Mouse (Mus musculus) left cerebral cortex, postnatal 25 days (tissue): ENCODE measurements at regions not wholly inside any gene's neighbourhood (a gene's known extent, or its start where the extent isn't known, plus 50 kb on each side); places are given as distances from the start of the nearest gene placed in this dataset.
"Not testable (repeated sequence)": the region's sequence is repeated elsewhere in the genome, so short reads cannot be mapped to it uniquely, and the experiment has no call there.

ENCODE experiments used
- DNase-seq, 2 experiments: peaks; one replicate each; pipeline ENCODE4 v3.0.0; 2022; ENCODE audit warnings: low spot score in 2 of 2, mixed read lengths in 1 of 2
- intact Hi-C: fragments of 180-260 bp; cut with DNase I; formaldehyde crosslinking; loops from one replicate; pipeline ENCODE4 v1.15.1; 2025

GRCm38 (mm10) chr10:53482919-53483318, 103.2 kb upstream of the Cep85l start:
- peak in 1 of 2 experiments; percentile 28 for DNase-seq
- intact Hi-C loops: no loop called here

- intact Hi-C loops: no loop called here
- no peak for DNase-seq
Measured at GRCm38 (mm10) chr10:53470200-53470599, 90.5 kb upstream of the Cep85l start.

- DNase-seq: no peak
- intact Hi-C loops: no loop called here
Measured at GRCm38 (mm10) chr10:53469611-53470010, 89.9 kb upstream of the Cep85l start.

GRCm38 (mm10) chr10:53468293-53468545, 88.5 kb upstream of the Cep85l start:
- intact Hi-C loops: no loop called here
- no peak for DNase-seq

GRCm38 (mm10) chr10:53467472-53468292, 87.9 kb upstream of the Cep85l start:
- intact Hi-C loops: no loop called here
- DNase-seq: no peak

- no peak for DNase-seq
- intact Hi-C loops: no loop called here
Measured at GRCm38 (mm10) chr10:53466851-53467250, 87.1 kb upstream of the Cep85l start.

GRCm38 (mm10) chr10:53466261-53466660, 86.5 kb upstream of the Cep85l start:
- intact Hi-C loops: no loop called here
- DNase-seq: no peak

- peak in 1 of 2 experiments; percentile 9 for DNase-seq
- intact Hi-C loops: no loop called here
Measured at GRCm38 (mm10) chr10:53464581-53464980, 84.8 kb upstream of the Cep85l start.

- DNase-seq: no peak
- intact Hi-C loops: no loop called here
Measured at GRCm38 (mm10) chr10:53464006-53464405, 84.3 kb upstream of the Cep85l start.

GRCm38 (mm10) chr10:53463471-53463870, 83.7 kb upstream of the Cep85l start:
- intact Hi-C loops: no loop called here
- DNase-seq: no peak

- intact Hi-C loops: no loop called here
- DNase-seq: no peak
Measured at GRCm38 (mm10) chr10:53462449-53463308, 82.9 kb upstream of the Cep85l start.

- DNase-seq: no peak
- intact Hi-C loops: no loop called here
Measured at GRCm38 (mm10) chr10:53461070-53461781, 81.5 kb upstream of the Cep85l start.

- DNase-seq, intact Hi-C loops: not testable (repeated sequence)
Measured at GRCm38 (mm10) chr10:53459706-53460105, 80.0 kb upstream of the Cep85l start.

GRCm38 (mm10) chr10:53456027-53456713, 76.4 kb upstream of the Cep85l start:
- DNase-seq: no peak
- intact Hi-C loops: no loop called here

- intact Hi-C loops: no loop called here
Measured at GRCm38 (mm10) chr10:53444789-53445188, 65.0 kb upstream of the Cep85l start.

GRCm38 (mm10) chr10:53443443-53443842, 63.7 kb upstream of the Cep85l start:
- DNase-seq: no peak
- intact Hi-C loops: no loop called here

More at GRCm38 (mm10) chr10:53444789-53445188, 65.0 kb upstream of the Cep85l start:
- no peak for DNase-seq

GRCm38 (mm10) chr10:53442912-53443311, 63.2 kb upstream of the Cep85l start:
- no peak for DNase-seq
- intact Hi-C loops: no loop called here

GRCm38 (mm10) chr10:53440251-53440650, 60.5 kb upstream of the Cep85l start:
- no peak for DNase-seq
- intact Hi-C loops: no loop called here

- DNase-seq: no peak
- intact Hi-C loops: no loop called here
Measured at GRCm38 (mm10) chr10:53438388-53438787, 58.6 kb upstream of the Cep85l start.

- no peak for DNase-seq
- intact Hi-C loops: loop anchor here (2.0 kb wide), 1 partner anchor 65 kb away; no protein-coding TSS in a partner anchor
Measured at GRCm38 (mm10) chr10:53437724-53438123, 58.0 kb upstream of the Cep85l start.
